Mouse (Mus musculus) spleen, postnatal 4 days (tissue): ENCODE results near the gene Baiap3.
A peak's percentile ranks its signal among the peaks of the same experiment; 100 is the strongest.

Experiments
- DNase-seq, 2 experiments: peaks; one replicate each; pipeline ENCODE4 v3.0.0; 2022; ENCODE audit warnings: low spot score in 2 of 2

Baiap3 gene

GRCm38 (mm10) chr17:25256140-25256754 lies at the start of gene Baiap3:
TSS of gene Baiap3 (minus strand) at chr17:25256364.
- DNase-seq: no peak

DNA sequence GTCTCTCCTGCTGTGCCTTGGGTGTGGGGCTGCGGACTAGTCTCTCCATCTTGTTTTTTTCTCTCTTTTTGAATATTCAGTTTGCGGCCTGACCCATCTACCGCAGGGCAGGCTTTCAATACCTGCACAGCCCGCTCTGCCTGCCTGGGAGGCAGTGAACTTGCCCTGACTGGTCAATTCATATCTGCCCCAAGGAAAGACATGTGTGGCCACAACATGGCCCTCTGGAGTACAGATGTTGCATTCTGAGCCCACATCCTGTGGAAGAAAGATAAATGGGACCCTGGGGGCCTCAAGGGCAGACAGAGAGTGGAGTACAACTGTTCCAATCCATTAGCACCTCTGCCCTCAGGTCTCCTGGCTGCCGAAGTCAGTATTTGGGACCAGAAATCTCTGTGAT lies 41.9 kb upstream of the Baiap3 start, which contains the start of gene Prss34:
Gene Prss34 (plus strand): TSS at position 301 of the 400 bp plus-strand sequence.
- DNase-seq: no peak

GRCm38 (mm10) chr17:25294111-25294510 lies 37.9 kb upstream of the Baiap3 start:
- DNase-seq: no peak

GRCm38 (mm10) chr17:25293495-25293894 lies 37.3 kb upstream of the Baiap3 start:
- no peak for DNase-seq

GRCm38 (mm10) chr17:25290411-25290810 lies 34.2 kb upstream of the Baiap3 start:
- DNase-seq: no peak

DNA sequence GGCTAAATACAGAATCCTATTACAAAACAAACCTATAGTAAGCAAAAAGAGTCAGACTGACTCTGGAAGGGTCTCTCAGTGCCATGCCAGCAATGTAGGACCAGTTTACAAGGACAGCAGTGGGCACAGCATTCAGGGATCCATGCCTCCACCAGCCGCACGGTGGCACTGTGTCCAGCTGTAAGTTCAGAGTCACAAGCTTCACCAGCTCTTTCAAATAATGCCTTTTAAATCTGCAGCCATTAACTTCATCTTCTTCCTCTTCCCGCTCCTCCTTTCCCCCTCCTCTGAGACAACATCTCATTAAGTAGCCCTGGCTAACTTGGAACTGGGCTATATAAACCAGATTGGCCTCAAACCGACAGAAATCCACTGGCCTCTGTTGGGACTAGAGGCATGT lies 32.7 kb upstream of the Baiap3 start:
- DNase-seq: peak; percentile 39 to 72

GRCm38 (mm10) chr17:25285033-25285432 lies 28.9 kb upstream of the Baiap3 start:
- DNase-seq: peak; percentile 67 to 88

- peak in 1 of 2 experiments; percentile 48 for DNase-seq
Measured at GRCm38 (mm10) chr17:25282133-25282532, 26.0 kb upstream of the Baiap3 start.

DNA sequence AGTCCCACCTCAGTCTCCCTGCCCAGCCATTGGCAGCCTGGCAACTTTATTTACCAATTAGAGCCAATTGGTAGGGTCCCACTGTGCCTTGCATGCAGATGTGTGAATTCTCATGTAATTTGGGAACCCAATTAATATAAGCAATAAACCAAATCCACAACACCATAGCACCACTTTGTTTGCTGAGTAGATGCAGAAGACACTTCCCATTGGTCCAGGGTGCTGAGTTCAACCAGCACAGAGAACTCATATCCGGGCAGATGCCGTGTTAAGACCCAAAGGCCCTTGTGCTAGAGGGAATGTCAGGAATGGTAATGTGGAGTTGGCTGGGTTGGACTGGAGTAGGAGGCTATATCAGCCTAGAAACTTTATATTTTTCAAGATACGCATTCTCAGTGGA lies 19.7 kb upstream of the Baiap3 start:
- DNase-seq: no peak

DNA sequence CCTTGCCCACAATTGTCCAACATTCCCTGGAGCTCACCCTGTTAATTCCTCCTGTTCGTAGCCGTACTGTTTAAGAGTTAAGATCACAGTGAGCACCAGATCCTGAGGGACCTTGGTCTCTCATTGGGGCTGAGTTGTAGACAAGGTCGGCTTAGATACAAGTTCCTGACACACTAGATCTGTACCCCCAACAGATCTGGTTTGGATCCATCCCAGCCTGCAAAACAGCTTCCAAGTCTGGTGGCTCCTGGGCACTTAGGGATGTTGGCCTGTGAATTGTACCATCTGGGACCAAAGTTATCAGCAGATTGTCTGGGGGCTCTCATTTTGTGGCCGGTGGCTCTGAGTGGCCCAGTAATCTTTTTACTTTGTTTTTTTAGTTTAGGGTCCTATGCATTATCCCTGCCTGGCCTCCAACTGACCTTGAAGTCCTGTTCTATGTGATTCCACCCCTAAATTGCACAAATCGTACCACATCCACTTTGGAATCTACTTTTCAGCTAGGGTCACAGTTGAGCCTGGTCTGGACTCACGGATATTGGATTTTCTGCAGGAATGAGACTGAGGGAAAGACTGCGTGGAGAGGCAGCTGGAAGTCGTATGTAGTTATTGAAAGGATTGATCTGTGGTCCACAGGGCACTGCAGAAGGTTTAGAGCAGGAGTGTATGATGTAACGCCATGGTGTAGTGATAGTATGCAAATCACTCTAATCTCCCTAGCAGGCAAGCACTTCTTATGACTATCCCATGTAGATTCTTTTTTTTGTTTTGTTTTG lies 18.6 kb upstream of the Baiap3 start, which contains the start of gene Ube2i:
Gene Ube2i (minus strand): TSS at position 52 of the 776 bp plus-strand sequence.
- DNase-seq: no peak

DNA sequence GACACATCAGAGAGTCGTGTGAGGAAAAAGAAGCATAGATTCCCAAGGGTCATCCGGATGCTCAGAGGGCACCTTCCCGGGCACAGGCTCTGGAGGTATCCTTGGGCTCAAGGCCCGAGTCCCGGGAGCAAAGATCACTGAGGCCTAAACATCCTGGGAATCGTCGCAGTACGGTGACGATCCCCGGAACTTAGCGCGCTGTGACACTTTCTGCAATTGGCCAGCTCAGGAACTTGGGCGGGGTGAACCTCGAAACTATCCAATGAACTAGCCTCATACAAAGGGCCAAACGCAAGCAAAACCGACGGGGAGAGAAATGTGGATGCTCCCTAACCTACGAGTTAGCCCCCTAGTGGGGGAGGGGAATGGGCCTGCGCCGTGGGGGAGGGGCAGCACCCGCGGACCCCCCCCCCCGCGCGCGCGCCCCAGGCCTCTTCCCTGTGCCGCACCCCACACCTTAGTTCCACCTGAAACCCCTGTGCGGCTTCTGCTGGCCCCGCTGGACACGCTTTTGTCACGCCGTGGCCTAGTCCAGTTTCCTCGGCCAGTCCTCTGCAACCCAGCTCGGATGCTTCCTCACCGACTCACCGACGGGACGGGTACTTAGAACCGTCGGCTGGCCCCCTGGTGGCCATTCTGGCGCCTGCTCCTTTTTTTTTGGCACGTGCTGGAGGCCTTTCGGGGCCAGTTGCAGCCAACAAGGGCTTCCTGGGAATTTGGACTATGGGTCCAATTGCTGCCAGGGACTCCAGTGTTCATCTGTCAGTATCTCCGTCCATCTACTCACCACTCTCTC lies 17.7 kb upstream of the Baiap3 start:
- peak; percentile 94 to 97 for DNase-seq

DNA sequence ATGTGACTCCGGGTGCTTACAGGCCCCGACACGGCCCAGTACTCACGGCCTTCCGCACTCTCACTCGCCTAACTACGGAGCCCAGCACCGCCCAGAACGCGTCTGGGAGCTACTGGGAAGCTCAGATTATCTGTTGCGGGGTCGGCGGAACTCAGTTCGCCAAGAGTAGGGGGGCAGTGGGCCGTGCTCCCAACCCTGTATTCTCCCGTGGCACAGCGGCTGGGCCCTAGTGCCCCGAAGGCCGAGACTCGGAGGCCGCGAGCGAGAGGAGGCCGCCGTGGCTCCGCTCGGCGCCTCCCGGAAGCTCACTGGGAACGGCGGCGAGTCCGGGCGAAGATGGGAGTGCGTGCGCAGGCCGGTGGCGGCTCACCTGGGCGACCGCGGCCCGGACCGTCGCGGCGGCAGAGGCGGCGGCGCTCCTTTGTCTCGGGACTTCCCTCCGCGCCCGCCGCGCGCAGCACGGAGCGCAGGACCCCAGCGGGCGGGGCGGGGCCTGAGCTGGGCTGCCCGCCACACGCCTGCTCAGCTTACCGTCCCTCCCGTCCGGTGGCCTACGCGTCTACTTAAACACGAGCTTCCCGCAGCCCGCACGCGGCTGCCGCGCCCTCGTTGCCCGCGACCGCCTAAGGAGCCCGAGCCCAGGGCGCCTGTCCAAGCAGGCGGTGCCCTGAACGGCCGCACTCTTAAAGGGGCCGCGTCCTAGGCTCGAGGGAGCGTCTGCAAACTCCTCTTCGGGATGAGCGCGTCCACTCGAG lies 17.0 kb upstream of the Baiap3 start:
- peak; percentile 85 to 94 for DNase-seq

GRCm38 (mm10) chr17:25272326-25272725 lies 16.2 kb upstream of the Baiap3 start:
- DNase-seq: peak; percentile 49 to 73

- no peak for DNase-seq
Measured at GRCm38 (mm10) chr17:25270795-25271335, 14.7 kb upstream of the Baiap3 start.

DNA sequence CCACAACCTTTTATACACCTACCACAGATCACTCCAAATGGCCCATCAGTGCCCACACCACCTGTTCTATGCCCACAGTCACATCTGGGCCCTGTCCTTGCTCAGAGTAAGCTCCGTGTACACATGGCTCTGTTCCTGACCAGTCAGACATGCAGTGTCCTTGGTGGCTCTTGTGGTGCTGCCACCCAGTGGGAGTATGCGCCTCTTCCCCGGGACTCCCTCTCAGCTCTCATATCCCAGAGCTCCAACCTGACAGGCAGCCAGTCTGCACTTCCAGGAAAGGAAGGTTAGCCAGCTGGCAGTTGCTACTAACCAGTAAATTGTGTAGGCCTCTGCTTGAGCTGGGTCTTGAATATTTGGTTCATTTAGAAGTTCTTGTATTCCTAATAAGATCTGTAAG lies 8.3 kb upstream of the Baiap3 start:
- no peak for DNase-seq

- no peak for DNase-seq
Measured at GRCm38 (mm10) chr17:25257804-25258261, 1.7 kb upstream of the Baiap3 start.

DNA sequence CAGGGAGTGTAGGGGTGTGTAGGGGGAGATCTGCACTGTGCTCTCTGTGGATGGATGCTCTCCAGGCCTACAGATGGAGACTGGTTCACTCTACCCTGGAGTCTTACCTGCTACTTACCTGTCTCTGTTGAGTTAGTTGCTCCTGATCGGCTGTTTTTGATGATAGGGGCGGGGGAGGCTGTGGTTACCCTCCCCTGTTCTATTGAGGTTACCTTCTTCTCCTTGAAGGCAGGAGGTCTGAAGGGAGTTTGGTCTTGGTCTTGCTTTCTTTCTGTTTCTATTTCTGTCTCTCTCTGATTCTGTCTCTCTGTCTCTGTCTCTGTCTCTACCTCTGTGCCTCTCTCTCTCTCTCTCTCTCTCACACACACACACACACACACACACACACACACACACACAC lies 1.1 kb downstream of the Baiap3 start:
- no peak for DNase-seq

DNA sequence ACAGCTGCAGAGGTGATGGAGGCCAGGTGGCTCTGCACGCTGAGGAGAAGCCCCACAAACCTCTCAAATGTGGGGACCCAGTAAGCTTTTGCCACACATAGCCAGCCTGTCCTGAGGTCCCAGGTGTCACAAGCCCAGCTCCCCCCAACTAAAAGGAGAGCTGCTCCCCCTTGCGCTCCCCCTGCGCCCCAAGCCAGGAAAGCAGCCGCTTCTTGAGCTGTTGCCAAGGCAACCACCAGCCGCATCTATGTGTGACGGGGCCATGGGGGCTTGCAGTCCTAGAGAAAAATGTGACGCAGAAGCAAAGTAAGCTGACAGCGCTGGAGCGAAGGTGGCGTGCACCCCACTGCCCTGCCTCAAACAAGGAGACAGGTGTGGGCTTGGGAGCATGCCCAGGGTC lies 2.4 kb downstream of the Baiap3 start:
- no peak for DNase-seq

GRCm38 (mm10) chr17:25252643-25253042 lies 3.5 kb downstream of the Baiap3 start:
- no peak for DNase-seq

- no peak for DNase-seq
Measured at GRCm38 (mm10) chr17:25250181-25250835, 5.9 kb downstream of the Baiap3 start.
